Mouse (Mus musculus) left cerebral cortex, adult 11 months (tissue): ENCODE results near the gene Map3k19.

ENCODE experiments used
- DNase-seq: peaks from one replicate; pipeline ENCODE4 v3.0.0; 2022; ENCODE audit warnings: low spot score

The Map3k19 gene

DNA sequence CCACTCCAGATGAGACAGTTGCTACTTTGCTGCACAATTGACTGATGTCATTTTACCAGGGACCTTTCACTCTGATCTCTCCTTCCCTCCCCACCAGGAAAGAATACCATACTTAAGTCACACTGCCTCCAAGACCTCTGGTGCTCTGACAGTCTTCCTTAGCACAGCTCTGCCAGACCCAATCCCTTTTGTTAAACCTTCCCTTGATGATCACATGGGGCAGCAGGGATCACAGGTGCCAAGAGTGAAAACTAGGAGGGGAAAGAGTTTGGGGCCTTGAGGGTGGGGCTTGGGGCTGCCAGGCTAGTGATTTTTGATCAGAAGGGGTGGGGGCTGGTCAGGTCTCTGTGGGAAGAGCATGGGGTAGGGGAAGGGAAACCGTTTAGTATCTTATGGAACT lies 58.1 kb downstream of the Map3k19 start:
- DNase-seq = no peak

DNA sequence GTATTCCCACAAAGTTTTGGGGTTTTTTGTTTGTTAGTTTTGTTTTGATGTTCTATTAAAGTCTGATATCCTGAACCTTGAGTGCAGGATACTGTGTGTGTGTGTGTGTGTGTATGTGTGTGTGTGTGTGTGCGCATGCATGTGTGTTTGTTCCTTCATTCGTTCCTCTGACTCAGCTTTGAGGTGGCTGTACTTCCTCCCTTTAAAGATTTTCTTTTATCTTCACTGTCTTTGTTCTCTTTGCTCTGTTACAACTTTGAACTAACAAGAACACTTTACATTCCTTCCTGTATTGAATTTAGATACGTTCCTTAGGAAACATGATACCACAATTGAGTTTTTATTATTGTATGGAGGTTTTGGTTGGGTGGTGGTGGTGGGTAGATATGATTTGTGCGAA lies 58.5 kb downstream of the Map3k19 start:
- no peak for DNase-seq

DNA sequence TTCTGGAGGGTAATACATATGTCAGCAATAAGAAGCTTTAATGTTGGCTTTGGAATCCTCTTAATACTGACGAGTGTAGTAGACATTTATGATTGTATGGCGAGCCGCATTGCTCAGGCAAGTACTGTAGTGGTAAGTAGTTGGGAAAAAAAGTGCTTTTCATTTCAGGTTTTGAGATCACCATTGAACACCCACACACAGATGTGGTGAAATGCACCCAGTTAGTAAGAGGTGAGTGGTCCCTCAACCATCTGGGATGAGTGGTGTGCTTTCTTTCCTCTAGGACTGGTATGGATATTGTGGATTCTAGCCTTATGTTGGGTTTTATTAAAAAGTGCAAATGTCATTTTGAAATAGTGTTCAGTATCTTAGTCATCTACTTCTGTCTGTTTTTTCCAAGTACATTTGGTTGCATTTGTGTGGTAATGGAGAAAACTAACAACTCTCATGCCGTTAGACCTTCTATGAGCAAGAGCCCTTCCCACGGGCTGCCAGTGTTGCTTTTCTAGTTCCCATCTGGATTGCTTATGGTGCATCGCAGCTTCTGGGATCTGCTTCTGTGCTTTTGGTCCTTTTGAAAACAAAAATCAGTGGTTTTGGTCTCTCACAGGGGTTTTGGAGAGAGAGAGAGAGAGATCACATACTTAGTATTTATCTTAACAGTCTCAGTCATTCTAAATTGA lies 59.6 kb downstream of the Map3k19 start:
- no peak for DNase-seq

DNA sequence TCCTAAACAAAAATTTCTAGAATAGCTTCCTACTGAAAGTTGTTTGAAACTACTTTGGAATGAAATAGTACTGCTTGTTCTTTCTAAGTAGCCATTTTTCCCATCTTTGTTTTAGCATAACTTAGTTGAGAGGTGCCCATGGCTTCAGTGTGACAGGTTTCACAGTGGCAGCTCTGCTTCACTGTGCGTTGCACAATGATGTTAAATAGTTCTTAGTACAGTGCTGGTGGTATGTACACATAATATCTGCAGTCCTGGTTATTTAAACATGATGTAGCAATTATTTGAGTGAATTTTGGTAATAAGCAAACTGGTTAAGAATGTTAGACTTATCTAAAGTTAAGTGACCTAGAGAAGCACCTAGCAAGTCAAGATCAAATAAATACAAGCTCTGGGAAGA lies 61.4 kb downstream of the Map3k19 start:
- DNase-seq = no peak

DNA sequence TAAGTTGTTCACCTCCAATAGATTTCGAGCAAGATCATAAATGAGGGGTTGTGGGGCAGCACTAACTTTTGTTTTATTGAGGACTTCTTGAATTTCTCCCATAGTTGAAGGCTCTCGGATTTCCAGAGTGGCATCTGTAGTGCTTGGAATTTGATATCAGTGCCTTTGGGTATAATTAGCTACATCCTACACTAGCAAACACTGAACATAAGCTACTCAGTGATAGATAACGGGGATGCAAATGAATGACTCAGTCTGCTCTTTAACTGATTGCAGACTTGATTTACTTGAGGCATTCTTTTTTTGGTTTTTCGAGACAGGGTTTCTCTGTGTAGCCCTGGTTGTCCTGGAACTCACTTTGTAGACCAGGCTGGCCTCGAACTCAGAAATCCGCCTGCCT lies 65.9 kb downstream of the Map3k19 start:
- DNase-seq = no peak

DNA sequence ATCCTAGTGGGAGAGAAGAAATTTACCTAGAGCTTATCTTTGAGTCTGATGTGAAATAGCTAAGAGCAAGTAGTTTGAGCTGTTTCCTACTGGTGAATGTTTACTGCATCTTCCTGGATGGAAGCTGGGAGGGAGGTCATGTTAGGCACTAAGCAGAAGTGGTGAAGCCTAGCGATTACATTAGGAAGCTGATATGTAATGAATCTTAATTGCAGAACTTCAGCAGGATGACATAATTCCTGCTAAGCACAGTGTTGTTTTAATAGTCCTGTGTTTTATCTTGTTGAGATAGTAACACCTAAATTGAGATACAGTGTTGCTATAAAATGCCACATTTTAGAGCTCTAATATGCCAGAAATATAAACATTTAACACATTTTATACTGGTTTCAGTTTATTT lies 68.9 kb downstream of the Map3k19 start:
- DNase-seq = no peak

DNA sequence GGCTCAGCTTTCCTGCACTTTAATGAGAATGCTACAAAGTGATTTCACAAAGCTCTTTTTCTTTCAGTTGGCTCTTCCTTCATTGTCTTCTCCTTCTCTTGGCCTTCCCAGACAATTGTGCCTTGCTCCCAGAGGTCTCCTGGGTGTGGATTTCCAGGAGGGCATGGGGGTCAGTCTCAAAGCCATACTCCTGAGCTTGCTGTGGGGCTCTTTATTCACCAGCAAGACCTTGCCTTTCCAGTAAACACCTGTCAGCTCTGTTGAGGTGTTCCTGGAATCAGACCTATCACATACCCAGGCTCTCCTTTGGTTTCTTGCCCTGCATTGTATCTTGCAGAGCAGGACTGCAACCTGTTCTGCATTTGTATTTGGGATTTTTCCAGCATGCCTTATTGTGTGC lies 71.0 kb downstream of the Map3k19 start:
- no peak for DNase-seq

DNA sequence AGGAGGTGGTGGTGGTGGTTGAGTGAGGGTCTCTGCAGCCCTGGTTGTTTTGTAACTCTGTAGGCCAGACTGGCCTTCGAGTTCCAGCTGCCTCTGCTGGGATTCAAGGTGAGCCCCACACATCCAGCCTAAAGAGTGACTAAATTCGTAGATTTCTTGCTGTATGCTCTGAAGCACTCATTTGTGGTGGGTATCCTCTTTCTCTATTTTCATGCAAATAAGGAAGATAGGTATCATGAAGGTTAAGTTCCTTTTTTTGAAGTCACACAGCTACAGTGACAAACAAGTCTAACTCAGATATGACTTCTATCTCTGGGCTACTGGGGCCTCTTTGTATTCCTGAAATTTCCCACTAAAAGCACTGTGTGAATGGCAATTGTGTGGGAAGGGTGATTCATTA lies 74.0 kb downstream of the Map3k19 start:
- DNase-seq = no peak

DNA sequence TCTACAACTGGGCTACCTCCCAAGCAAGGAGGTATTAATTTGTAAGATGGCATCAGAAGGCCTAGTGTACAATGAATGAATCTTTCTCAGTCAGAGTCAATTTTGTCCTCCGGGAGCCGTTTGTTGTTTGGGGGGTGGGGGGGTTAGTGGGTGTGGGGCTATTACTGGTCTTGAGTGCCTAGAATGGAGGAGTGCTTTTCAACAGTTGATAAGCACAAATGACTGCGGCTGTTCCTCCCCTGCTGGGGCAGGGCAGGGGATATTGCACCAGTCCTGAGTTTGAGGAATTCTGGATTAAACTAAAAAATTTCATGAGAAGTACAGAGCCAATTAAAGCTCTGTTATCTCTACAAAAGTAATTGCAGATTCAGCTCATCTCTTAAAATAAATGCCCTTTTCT lies 74.7 kb downstream of the Map3k19 start:
- DNase-seq = no peak

DNA sequence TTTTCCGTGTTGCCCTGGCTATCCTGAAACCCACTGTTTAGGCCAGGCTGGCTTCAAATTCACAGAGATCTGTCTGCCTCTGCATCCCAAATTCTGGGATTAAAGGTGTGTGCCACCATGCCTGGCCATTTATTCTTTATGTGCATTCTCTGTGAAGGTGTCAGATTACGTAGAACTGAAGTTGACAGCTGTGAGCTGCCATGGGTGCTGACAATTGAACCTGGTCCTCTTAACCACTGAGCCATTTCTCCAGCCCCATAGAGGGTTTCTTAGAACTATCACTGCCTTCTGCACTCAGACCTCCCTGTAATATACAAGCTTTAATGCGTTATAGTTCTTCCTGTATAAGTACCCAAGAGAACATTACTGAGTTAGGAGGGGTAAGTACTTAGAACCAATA lies 76.2 kb downstream of the Map3k19 start:
- no peak for DNase-seq

DNA sequence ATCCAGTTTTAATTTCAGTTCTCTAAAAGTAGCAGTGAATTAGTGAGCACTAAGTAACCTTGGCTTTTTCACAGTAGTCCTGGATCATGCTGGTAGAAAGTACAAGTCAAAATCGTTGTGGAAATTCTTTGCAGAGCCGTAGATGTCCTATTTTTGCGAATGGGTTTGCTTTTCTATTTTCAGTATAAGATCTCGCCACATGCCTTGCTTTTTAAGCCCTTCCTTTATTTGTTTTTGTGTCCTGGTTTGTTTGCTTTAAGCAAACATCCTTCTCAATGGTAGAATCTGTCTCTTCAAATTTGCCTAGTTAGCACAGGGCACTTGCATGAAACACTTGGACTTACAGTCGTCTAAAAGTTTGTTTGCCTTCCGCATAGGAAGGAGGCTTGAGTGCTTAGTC lies 78.6 kb downstream of the Map3k19 start:
- DNase-seq = no peak

DNA sequence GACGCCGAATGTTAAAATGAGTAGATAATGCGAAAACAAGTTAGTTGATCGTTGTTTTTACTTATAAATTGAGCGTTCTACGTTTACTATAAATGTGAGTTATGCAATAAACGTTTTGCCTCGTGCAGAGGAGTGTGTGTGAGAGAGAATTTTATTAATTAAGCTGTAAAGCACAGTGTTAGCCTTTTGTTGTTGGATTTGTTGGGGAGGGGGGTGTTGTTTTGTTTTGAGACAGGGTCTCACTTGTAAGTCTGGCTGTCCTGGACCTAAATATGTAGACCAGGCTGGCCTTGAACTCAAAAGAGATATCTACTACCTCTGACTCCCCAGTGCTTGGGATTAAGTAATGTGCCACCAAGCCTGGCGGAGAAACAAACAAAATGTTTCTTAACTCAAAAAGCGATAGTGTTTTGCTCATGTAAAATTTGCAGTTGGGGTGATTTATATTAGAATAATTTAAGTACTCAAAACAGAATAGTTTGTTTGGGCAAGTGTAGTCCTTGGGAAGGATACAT lies 79.6 kb downstream of the Map3k19 start:
- DNase-seq = no peak

DNA sequence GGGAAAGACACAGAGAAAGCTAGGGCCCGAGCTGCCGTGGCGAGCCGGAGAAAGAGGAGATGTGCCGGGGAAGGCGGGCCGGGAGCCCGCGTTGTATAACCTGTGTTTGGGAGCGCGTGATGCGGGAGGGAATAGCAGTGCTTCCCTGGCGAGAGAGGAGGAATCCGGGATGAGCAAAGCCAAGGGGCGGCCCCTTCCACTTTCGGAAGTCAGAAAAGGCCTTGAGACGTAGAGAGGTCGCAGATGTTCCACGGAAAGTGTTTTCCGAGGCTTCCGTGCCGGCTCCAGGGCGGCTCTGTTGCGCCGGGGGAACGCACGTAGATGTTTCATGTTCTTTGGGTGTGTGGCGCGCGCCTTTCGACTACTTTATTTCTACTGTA lies 80.3 kb downstream of the Map3k19 start:
- no peak for DNase-seq

DNA sequence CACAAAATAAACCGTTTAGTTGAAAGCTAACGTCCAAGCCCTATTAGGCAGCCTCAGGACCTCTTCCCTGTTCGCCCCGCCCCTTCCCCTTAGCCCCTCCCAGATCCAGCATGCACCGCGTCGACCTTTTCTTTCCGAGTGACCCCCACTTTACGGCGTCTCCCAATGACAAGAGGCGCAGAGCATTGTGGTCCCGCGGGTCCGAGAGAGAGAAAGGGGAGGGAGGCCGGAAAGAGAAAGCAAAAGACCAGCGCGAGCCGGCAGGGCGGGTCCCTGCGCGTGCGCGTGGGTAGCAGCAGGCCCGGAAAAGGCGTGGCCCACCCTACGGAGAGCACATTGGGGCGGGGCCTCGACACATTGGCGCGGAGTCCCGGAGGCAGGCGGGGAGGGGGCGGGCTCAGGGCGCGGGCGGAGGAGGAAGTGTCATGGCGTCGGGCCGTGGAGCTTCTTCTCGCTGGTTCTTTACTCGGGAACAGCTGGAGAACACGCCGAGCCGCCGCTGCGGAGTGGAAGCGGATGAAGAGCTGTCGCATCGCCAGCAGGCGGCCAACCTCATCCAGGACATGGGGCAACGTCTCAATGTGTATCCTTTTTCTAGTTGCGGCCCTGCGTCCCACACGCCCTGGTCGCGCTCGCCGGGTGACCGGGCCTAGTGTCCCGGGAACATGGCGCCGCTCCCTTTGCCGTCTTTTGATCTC lies 80.9 kb downstream of the Map3k19 start, which contains the start of gene Ccnt2:
Gene Ccnt2 (plus strand): TSS at position 362 of the 698 bp plus-strand sequence.
- DNase-seq = peak; percentile 99

DNA sequence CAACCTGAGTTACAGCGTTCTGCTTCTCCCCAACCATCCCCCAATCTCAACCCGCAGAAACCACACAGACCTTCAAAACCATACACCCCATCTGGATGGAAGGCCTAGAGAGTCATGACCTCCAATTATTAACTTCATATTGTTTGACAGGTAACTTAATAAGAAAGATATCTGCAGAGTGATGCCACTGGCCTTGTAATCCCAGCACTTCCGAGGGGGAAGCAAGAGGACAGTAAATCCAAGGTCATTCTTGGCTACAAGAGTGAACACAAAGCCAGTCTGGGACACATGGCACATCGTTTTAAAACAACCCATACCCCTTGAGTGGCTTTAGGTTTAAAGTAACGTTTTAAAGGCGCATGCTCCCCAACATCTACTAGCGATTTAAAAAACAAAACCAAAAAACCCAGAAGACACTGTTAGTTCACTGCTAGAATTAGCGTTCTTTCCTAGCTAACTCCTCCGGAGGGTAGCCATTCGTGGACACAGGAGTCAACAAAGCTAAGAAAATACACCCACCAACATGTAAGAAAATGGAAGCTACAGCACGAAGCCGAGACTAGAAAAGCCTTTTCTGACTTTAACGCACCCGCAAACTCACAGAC lies 81.5 kb downstream of the Map3k19 start:
- no peak for DNase-seq

DNA sequence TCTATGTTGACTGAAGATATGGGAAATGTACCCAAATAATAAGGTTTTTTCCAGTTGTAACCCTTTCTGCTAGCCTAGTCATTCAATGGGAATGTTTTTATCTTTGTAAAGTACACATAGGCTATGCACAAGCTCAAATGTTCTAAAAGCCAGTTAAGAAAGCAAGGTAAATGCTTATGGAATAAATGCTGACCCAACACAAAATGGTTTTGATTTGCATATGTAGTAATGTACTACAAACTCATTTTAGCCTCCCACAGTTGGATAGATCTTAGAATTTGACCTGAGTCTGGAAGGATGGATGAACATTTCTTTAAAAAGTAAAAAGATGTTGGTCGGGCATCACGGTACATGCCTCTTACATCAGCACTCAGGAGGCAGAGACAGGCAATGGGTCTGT lies 88.1 kb downstream of the Map3k19 start:
- no peak for DNase-seq

DNA sequence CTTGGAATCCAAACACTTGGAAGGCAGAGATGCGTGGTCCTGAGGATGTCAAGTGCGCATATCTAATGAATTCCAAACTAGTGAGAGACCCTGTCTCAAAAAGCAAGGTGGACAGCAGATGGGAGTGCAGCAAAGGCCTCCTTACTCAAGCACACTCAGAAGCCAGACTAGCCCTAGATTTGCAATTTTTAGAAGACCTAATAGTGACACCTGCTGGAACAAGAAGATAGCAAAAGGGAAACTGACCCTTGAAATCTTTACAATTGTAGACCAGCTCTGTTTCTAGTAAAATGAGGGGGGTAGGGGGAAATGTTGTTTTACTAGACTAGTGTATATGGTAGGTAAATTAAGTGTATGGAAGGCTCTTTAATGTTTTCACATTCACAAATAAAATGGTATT lies 89.4 kb downstream of the Map3k19 start:
- no peak for DNase-seq
